Mouse (Mus musculus) limb, embryonic 15.5 days (tissue): Measurements from ENCODE around the gene Aass. TPM values are rescaled to one million over a fixed set of nuclear protein-coding genes. Genes with fewer than 3 reads are reported as not detected.
"Not testable (repeated sequence)": the region's sequence is repeated elsewhere in the genome, so short reads cannot be mapped to it uniquely, and the experiment has no call there.

Experiments
- ATAC-seq: fragments of 200-750 bp; cut with Nextera tagmentation; 2 replicates; pipeline ENCODE4 v1.8.0; 2017; ENCODE audit warnings: low read depth, moderate TSS enrichment; ENCODE audit not compliant: insufficient number of reproducible peaks, low FRiP score, low TSS enrichment
- H3K27ac ChIP-seq: fragments of 300-500 bp; sonication (generic); 2 replicates; pipeline ENCODE4 v1.5.1; 2015; ENCODE audit warnings: moderate library complexity, mild to moderate bottlenecking, inconsistent platforms
- H3K27me3 ChIP-seq: fragments of 300-500 bp; sonication (generic); 2 replicates; pipeline ENCODE4 v1.6.1; 2015; ENCODE audit warnings: inconsistent platforms
- H3K36me3 ChIP-seq: fragments of 300-500 bp; sonication (generic); 2 replicates; pipeline ENCODE4 v1.6.1; 2015; ENCODE audit warnings: inconsistent platforms
- H3K4me1 ChIP-seq: fragments of 300-500 bp; sonication (generic); 2 replicates; pipeline ENCODE4 v1.6.1; 2015; ENCODE audit warnings: inconsistent platforms
- H3K4me2 ChIP-seq: fragments of 300-500 bp; sonication (generic); 2 replicates; pipeline ENCODE4 v1.6.1; 2015; ENCODE audit warnings: mild to moderate bottlenecking, inconsistent platforms
- H3K4me3 ChIP-seq: fragments of 300-500 bp; sonication (generic); 2 replicates; pipeline ENCODE4 v1.5.1; 2015; ENCODE audit warnings: mild to moderate bottlenecking, inconsistent platforms
- H3K9ac ChIP-seq: fragments of 300-500 bp; sonication (generic); 2 replicates; pipeline ENCODE4 v1.6.1; 2015; ENCODE audit warnings: inconsistent platforms
- H3K9me3 ChIP-seq: fragments of 300-500 bp; sonication (generic); 2 replicates; pipeline ENCODE4 v1.6.1; 2016; ENCODE audit warnings: inconsistent platforms
- WGBS: fragments of 180-500 bp; shearing (Covaris S2); methylation state at CpG from one replicate; pipeline ENCODE4 v1.1.7; 2015; 5-methylcytosine and 5-hydroxymethylcytosine counted together
- polyA plus RNA-seq: library from polyadenylated mRNA; unstranded; fragments of >200 nt; fragmentation: Nextera tagmentation; extraction: Ambion mirVana; gene quantifications from 2 replicates; pipeline ENCODE4 v1.2.1, GENCODE M21; 2015

Gene Aass
- polyA plus RNA-seq, 1 experiment from 2014 or later: 2.1 TPM

DNA sequence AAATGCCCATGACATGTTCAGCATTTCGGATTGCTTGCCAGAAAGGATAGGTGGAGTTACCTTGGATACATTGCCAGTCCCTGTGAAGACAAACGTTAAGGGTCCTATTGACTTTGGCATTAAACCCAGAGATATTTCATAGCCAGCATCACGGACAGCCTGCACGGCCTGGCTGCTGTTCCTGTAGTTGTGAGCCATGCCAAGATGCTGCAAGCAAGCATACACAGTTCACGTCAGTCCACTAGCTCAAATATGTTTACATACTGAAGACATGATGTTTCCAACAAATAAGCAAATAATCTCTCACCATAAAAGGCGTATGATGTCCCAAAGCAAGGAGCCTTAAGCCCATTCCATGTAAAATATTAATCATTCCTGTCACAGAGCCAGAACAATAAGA, 18.0 kb downstream of the Aass start:
- H3K4me2 ChIP-seq: no peak overlapping the region
- H3K9me3 ChIP-seq: no peaks in the 10 kb centered on the region
- no peaks in the 10 kb centered on the region for H3K27me3 ChIP-seq
- WGBS: 74% methylated on average over 6 of the region's 6 CpGs
- ATAC-seq: no peak
- no peak overlapping the region for H3K27ac ChIP-seq
- H3K9ac ChIP-seq: no peak overlapping the region
- no peaks in the 10 kb centered on the region for H3K4me1 ChIP-seq
- H3K4me3 ChIP-seq: no peak overlapping the region
- no peaks in the 10 kb centered on the region for H3K36me3 ChIP-seq

DNA sequence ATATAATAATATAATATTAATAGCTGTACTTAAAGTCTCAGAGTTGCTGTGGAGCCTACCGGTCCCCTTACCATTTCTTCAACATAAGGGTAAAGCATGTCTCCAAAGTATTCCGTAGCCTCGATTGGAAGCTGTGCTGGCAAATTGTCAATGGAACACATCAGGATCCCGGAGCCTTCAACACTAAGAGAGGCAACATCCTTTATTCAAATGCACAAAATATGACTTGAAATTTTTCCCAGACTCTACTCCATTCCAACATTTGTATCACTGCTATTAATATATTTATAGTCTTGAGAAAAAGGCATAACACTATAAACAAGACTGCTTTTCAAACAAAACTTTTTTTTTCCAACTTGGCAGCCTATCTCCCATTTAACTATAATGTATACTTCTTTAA, 25.7 kb downstream of the Aass start:
- Histone ChIP-seq H3K9me3 (no peaks in the 10 kb centered on the region), H3K36me3 (no peaks in the 10 kb centered on the region), H3K27ac (no peak overlapping the region), H3K27me3 (no peaks in the 10 kb centered on the region), H3K4me2 (no peak overlapping the region), H3K4me1 (no peaks in the 10 kb centered on the region), H3K9ac (no peak overlapping the region), H3K4me3 (no peak overlapping the region)
- WGBS: 70% methylated on average over 4 of the region's 4 CpGs
- no peak for ATAC-seq

- Histone ChIP-seq H3K4me1 (no peaks in the 10 kb centered on the region), H3K27me3 (no peaks in the 10 kb centered on the region), H3K36me3 (no peaks in the 10 kb centered on the region), H3K4me3 (no peak overlapping the region), H3K27ac (no peak overlapping the region), H3K4me2 (no peak overlapping the region), H3K9me3 (no peaks in the 10 kb centered on the region), H3K9ac (no peak overlapping the region)
- no peak for ATAC-seq
- WGBS: 62% methylated on average over 4 of the region's 4 CpGs
These were observed 26.4 kb downstream of the Aass start for GRCm38 (mm10) chr6:23106373-23106772.

GRCm38 (mm10) chr6:23090346-23091055, 42.3 kb downstream of the Aass start:
- not testable (repeated sequence) for H3K9me3 ChIP-seq, H3K4me3 ChIP-seq, H3K36me3 ChIP-seq, H3K4me2 ChIP-seq, H3K27me3 ChIP-seq, ATAC-seq, H3K9ac ChIP-seq, H3K4me1 ChIP-seq, H3K27ac ChIP-seq
- 82% methylated on average over 11 of the region's 11 CpGs for WGBS

DNA sequence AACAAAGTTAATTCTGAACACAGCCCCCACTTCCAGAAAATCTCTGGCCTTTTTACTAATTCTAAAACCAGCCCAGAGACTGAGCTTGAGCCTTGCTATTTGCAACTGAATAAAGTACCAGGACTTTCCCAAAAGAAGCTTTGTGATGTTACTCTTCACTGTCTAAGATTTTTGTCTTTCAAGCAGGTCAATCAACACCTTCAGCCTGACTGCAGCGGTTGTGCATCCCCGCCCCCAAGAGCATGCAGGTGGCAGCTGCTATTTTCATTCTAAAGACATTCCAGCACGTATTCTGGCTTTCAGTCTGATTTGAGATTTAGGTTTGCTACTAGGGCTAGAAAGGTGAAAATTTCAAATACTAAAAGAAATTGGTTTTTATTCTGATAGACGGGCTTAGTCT, 43.5 kb downstream of the Aass start:
- H3K36me3 ChIP-seq, H3K4me3 ChIP-seq, H3K9ac ChIP-seq, H3K4me2 ChIP-seq, H3K9me3 ChIP-seq, H3K4me1 ChIP-seq, H3K27ac ChIP-seq, H3K27me3 ChIP-seq, ATAC-seq: not testable (repeated sequence)
- WGBS: 69% methylated on average over 4 of the region's 4 CpGs

DNA sequence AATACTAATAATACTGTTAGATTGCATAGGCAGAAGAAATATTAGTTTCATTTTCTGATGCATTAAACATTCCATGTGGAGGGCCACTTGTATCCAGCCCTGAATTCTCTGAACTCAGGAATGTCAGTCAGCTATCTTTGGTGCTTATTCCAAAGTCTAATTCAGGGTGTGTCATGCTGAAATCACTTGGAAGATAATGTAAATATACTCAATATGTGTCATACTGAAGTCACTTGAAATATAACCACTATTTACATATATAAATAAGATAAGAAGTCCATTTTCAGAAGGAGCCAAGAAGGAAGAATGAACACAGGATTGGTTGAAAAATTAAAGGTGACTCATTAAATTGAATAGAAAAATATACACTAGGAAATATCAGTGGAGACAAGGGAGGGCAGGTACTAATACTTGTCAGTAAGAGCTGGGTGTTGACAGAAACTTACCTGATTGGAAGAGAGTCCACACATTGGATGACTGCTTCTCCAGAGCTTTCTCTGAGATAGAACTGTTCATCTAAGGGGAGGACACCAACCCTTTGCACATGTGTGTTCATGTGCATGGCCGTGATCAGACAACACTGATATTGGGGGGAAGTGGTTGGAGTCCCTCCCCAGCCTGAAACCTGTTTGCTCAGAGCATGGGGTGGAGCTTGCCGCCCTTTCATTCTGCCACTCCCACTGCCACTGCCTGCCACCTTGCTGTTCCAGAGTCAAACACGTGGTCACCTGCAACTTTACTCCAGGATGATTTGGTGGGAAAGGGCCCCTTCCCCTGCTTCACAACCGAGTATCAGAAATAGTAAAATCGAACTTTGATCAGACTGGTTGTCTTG, 48.0 kb downstream of the Aass start:
- Histone ChIP-seq H3K9me3 (no peaks in the 10 kb centered on the region), H3K4me1 (no peaks in the 10 kb centered on the region), H3K27ac (no peak overlapping the region), H3K9ac (no peak overlapping the region), H3K4me2 (no peak overlapping the region), H3K36me3 (no peaks in the 10 kb centered on the region), H3K4me3 (no peak overlapping the region), H3K27me3 (no peaks in the 10 kb centered on the region)
- 90% methylated on average over 5 of the region's 5 CpGs for WGBS
- ATAC-seq: no peak

DNA sequence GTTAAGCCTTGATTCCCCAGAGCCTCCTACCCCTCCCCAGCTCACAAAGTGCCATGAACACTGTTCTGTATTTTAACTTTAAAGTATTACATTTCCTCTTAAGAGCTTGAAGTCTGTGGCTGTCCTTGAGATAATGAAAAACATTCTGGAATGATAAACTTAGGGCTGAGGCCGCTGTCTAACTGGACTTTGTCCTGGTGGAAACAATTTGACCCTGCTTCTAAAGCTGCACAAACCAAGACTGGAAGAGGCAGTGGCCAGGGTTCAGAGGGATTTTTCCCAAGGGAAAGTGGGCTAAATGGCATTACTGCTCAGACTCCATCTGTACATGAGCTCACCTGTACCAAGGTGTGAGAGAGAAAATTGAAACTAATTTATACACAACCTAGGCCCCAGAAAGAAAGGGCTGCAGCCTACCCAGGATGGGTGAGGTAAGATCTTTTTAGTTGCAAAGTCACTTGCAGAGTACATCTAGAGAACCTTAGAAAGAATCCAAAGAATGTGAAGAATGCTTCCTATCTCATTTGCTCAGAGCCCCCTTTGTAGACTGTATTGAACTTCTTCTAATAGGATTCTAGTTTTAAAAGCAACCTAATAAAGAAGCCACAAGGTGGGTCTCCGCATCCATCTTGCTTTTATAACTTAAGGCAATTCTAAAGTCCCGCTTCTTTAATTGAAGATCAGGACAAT, 52.6 kb downstream of the Aass start:
- H3K27ac ChIP-seq: no peak overlapping the region
- WGBS: 55% methylated on average over 3 of the region's 3 CpGs
- no peak for ATAC-seq

GRCm38 (mm10) chr6:23078273-23078672, 54.5 kb downstream of the Aass start:
- Histone ChIP-seq H3K4me3 (no peak overlapping the region), H3K4me2 (no peak overlapping the region)

More for the DNA sequence above, 52.6 kb downstream of the Aass start:
- no peaks in the 10 kb centered on the region for H3K4me1 ChIP-seq
- H3K36me3 ChIP-seq: no peaks in the 10 kb centered on the region
- no peak overlapping the region for H3K4me3 ChIP-seq
- no peak overlapping the region for H3K9ac ChIP-seq
- H3K27me3 ChIP-seq: no peaks in the 10 kb centered on the region
- H3K9me3 ChIP-seq: no peaks in the 10 kb centered on the region
- H3K4me2 ChIP-seq: no peak overlapping the region

DNA sequence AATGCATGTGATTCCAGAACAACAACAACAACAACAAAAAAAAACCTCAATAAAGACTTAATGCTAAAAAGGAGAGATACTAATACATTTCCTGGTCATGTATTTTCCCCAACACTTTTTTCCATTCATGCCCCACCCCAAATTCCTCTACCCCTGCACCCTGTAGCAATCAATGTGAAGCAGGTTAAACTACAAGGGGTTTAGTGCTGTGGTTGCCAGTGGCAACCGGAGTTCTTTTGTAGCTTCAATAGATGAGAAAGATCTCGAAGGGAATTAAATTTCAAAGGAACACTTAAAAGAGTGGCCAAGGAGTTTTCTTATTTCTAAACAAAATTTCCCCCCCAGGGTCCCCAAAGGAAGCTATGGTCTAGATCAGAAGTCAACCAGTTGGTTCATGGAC, 56.7 kb downstream of the Aass start:
- no peak for ATAC-seq
- no peaks in the 10 kb centered on the region for H3K27me3 ChIP-seq
- WGBS: 65% methylated on average over 2 of the region's 2 CpGs
- H3K4me2 ChIP-seq: no peak overlapping the region
- no peaks in the 10 kb centered on the region for H3K36me3 ChIP-seq
- H3K27ac ChIP-seq: no peak overlapping the region
- no peak overlapping the region for H3K4me3 ChIP-seq
- H3K4me1 ChIP-seq: no peaks in the 10 kb centered on the region
- H3K9me3 ChIP-seq: no peaks in the 10 kb centered on the region
- H3K9ac ChIP-seq: no peak overlapping the region

More at GRCm38 (mm10) chr6:23078273-23078672, 54.5 kb downstream of the Aass start:
- no peak for ATAC-seq
- no peaks in the 10 kb centered on the region for H3K4me1 ChIP-seq
- no peaks in the 10 kb centered on the region for H3K9me3 ChIP-seq
- H3K27me3 ChIP-seq: no peaks in the 10 kb centered on the region
- H3K36me3 ChIP-seq: no peaks in the 10 kb centered on the region
- no peak overlapping the region for H3K9ac ChIP-seq
- 40% methylated on average over 2 of the region's 2 CpGs for WGBS
- H3K27ac ChIP-seq: no peak overlapping the region

DNA sequence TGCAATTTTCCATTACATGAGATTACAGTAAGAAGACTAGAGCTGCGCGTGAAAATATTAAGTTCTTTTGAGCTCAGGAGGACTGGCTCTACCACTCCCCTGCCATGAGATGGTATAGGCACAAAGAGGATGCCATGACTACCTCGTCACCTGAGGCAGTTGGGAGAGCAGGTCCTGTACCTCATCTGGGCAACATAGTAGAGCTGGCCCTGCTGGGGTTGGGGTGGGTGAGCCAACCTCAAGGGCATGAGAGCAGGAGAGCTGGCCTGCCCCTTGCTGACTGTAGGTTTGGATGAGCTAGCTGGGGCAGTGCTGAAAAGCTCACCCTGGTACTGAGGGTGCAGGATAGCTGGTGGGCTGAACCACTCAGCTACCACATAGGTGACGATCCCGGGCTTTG, 77.1 kb downstream of the Aass start:
- no peak overlapping the region for H3K27ac ChIP-seq

DNA sequence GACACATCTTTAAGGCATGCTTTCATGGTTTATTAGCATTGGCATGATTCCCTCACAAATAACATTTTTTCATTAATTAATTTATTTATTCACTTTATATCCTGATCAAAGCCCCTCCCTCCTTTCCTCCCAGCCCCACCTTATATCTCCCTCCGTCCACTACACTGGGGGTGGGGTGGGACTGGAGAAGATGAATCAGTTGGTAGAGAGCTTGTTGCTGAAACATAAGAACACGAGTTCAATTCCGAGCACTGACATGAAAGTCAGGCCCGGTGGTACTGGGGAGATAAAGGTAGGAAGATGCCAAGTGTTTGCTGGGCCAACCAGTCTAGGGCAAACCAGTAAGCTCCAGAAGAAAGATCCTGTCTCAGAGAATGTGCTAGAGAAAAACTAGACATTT, 84.0 kb downstream of the Aass start:
- ATAC-seq: no peak
- H3K27ac ChIP-seq: no peak overlapping the region
- 86% methylated on average over 4 of the region's 4 CpGs for WGBS
- H3K4me1 ChIP-seq: no peaks in the 10 kb centered on the region
- no peak overlapping the region for H3K4me2 ChIP-seq
- H3K27me3 ChIP-seq: no peaks in the 10 kb centered on the region
- H3K9ac ChIP-seq: no peak overlapping the region
- H3K9me3 ChIP-seq: no peaks in the 10 kb centered on the region
- H3K4me3 ChIP-seq: no peak overlapping the region
- no peaks in the 10 kb centered on the region for H3K36me3 ChIP-seq

More for the DNA sequence above, 77.1 kb downstream of the Aass start:
- Histone ChIP-seq H3K4me2 (no peak overlapping the region), H3K4me3 (no peak overlapping the region), H3K27me3 (no peaks in the 10 kb centered on the region), H3K9me3 (no peaks in the 10 kb centered on the region), H3K36me3 (no peaks in the 10 kb centered on the region), H3K4me1 (no peaks in the 10 kb centered on the region), H3K9ac (no peak overlapping the region)
- 88% methylated on average over 5 of the region's 5 CpGs for WGBS
- no peak for ATAC-seq

DNA sequence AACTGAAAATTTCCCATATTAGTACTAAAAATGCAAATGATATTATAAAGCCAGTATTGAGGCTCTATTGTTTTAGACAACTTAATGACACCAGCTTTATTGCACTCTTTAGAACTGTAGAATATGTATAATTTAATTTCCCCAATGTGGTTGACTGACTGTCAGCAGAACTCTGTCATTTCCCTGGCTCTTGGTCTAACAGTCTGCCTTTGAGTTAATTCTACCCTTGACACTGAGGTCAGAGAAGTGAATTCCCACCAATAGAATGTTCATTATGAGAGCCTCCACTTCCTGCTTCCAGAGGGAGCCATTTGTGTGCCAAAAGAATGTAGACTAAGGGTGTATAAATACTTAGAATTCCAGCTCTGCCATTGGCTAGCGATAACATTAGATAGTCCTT, 104.5 kb downstream of the Aass start:
- H3K4me2 ChIP-seq: no peak overlapping the region
- H3K9me3 ChIP-seq: no peaks in the 10 kb centered on the region
- H3K9ac ChIP-seq: no peak overlapping the region
- no peak overlapping the region for H3K4me3 ChIP-seq
- no peaks in the 10 kb centered on the region for H3K36me3 ChIP-seq
- H3K27me3 ChIP-seq: no peaks in the 10 kb centered on the region
- WGBS: 45% methylated on average over 1 of the region's 1 CpGs
- no peaks in the 10 kb centered on the region for H3K4me1 ChIP-seq
- ATAC-seq: no peak
- H3K27ac ChIP-seq: no peak overlapping the region
